Mouse (Mus musculus): ENCODE measurements around the gene Nemp1. TPM values are rescaled to one million over a fixed set of nuclear protein-coding genes. Genes with fewer than 3 reads are reported as not detected.

Nemp1 gene
- total RNA-seq (2022), result 1 to 10 TPM; 3.0 to 5.1 (median 3.6) TPM

- peak; percentile 87 for DNase-seq (ENCODE audit: low spot score)
These were observed at the start of gene Nemp1 for GRCm38 (mm10) chr10:127666501-127667268. TSS of gene Nemp1 (plus strand) at chr10:127666901.

DNA sequence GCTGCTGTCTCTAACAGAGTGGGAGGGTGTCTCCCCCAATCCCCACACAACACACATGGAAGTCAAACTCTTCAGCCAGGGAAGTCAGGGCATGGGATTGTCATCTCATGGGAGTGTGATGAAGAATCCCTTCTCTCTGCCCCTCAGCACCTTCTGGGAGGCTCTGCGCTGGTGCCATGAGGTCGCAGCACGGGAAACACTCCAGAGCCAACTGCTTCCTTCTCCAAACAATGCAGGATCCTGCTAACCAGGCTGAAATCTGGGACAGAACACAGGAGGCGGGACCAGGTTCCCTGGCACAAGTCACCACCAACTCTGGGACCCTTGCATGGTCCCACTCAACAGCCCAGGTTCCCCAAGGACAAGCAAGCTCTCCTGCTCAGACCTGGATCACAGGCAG, 49.4 kb upstream of the Nemp1 start:
- DNase-seq (ENCODE audit: low spot score), result no peak

- no peak for DNase-seq (ENCODE audit: low spot score)
These were observed 48.5 kb upstream of the Nemp1 start for GRCm38 (mm10) chr10:127618173-127618572.

DNA sequence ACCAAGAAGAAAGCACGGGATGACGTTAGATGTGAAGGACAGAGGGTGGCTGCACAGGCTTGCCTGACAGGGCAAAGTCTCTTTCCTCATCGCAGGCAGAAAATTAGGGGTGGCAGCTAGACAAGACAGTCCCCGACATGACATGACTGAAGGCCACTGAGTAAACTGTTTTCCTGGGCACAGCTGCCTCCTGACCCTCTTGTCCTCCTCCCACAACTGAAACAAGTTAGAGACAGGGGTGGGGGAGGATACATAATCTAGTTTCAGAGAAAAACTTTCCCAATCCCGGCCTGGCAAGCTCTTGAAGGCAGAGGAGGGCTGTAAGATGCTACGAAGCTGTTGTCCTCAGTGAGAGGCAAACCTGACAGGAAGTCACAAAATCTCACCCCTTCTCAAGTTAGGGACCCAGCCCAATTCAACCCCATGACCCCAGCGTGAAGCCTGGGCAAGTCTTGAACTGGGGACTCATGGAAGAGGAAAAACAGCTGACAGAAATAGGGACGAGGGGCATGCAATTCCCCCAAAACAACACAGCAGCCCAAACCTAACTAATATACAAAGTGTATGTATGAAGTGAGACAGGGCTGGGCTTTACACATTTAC, 47.5 kb upstream of the Nemp1 start:
- no peak for DNase-seq (ENCODE audit: low spot score)

DNA sequence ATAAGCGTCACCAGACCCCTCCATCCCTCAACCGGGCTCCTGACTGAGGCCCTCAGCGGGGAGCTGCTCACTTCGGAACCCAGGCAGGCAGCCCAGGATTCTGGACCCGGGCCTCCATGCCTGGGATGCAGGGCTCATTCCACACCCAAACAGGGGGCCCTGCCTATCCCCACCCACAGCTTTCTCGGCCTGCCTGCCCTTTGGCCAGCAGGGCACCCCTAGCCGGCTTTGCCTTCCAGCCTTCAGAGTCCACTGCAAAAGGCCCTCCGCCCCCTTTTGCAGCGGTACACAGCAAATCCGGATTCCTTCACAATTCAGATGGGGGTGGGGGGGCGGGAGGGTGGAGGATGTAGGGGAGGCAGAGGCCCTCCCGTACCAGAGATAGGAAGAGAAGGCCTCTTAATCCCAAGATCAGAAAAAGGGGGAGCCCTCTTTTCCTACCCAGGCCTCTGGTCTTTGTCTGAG, 46.7 kb upstream of the Nemp1 start:
- DNase-seq (ENCODE audit: low spot score), result no peak

GRCm38 (mm10) chr10:127620406-127621190, 46.1 kb upstream of the Nemp1 start, which contains the start of gene Lrp1:
TSS of gene Lrp1 (minus strand) at chr10:127621148.
- no peak for DNase-seq (ENCODE audit: low spot score)

- peak; percentile 94 for DNase-seq (ENCODE audit: low spot score)
These were observed 45.3 kb upstream of the Nemp1 start for GRCm38 (mm10) chr10:127621191-127622056.

GRCm38 (mm10) chr10:127622057-127622392, 44.7 kb upstream of the Nemp1 start:
- peak; percentile 82 for DNase-seq (ENCODE audit: low spot score)

GRCm38 (mm10) chr10:127622661-127623060, 44.0 kb upstream of the Nemp1 start:
- no peak for DNase-seq (ENCODE audit: low spot score)

DNA sequence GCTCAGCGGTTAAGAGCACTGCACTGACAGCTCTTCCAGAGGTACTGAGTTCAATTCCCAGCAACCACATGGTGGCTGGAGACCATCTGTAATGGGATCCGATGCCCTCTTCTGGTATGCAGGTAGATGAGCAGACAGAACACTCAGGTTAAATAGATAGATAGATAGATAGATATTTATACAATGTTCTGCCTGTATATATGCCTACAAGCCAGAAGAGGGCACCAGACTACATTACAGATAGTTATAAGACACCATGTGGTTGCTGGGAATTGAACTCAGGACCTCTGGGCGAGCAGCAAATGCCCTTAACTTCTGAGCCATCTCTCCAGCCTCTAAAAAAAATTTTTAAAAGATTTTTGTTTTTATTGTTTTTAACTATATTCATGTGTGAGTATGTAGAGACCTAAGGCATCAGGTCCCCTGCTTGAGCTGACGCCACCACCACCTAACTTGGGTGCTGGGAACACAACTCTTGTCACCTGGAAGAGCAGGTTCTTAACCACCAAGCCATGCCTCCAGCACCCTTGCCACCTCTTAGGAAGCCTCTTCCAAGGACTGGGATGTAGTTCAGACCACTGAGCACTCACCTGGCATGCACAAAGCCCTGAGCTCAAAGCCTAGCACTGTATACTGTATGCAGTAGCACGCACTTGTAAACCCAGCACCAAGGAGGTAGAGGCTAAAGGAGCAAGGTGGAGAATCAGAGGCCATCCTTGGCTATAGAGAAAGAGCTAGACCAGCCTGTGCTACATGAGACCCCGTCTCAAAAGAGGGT, 43.1 kb upstream of the Nemp1 start:
- no peak for DNase-seq (ENCODE audit: low spot score)

DNA sequence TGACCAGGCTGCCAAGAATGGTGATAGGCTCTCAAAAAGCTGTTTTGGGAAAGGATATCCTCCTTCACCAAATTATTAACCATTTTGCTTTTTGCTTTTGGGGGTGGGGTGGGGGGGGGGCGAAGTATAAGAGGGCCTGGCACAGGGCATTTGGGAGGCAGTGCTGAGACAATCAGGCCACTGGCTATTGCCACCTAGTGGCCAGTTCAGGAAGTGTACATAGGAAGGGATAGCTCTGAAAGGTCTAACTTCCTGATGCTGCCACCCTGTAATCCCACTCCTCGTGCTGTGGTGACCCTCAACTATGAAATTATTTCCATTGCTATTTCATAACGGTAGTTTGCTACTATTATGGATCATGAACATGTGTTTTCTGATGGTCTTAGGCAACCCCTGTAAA, 40.3 kb upstream of the Nemp1 start:
- DNase-seq (ENCODE audit: low spot score), result no peak

DNA sequence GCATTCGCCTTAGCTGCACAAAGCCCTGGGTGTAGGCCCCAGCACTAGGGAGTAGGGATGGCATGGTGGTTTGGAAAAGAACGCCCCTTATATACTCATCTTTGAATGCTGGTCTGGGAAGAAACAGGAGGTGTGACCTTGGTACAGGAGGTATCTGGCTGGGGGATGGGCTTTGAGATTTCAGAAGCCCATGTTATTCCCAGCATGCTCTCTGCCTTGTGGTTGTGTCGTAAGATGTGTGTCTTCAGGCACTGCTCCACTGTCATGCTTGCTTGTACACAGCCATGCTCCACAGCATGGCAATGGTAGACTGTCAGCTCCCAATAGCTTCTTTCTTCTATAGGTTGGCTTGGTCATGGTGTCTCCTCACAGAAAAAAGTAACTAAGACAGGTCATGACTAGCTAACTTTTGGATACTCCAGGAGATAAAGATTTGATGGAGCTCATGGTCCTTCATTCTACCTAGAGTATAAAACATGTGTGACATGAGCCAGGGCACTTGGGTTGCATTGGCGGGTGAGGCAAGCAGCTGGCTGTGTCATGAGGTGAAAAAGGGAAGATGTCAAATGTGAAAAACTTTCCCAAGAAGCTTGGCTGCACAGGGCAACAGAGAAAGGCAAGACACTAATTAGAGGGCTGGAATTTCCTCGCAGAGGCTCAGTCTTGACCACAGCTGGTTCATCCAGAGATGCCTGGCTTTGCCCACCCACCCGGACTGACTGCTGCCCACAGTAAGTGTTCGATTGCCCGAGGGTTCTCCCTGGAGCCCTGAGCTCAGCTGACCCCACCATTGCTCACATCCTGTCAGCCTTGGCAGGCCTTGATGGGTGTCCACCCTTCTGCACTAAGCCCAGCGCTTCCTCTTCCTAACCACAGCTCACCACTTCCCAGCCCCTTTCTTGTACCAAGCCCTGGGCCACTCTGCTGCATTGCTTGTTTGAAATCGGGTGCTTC, 35.2 kb upstream of the Nemp1 start:
- DNase-seq (ENCODE audit: low spot score), result peak; percentile 57

GRCm38 (mm10) chr10:127632668-127633271, 33.9 kb upstream of the Nemp1 start:
- DNase-seq (ENCODE audit: low spot score), result no peak

DNA sequence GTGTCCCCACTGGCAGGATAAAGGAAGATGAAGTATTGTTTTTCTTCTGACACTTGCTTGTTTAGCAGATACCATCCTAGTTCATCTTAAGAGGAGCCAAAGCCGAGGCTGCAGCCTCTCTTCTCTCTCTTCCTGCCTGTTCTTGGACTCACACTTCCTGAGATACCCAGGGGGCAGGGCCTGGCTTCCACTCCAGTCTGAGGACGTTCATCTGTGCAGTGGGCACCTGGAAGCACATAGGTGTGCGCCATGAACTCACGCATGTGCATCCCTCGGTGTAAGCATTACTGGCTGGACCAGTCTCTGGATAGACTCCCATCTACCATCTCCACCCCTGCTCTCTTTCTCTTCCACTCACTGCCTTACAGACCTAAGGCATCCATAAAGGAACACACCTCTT, 26.3 kb upstream of the Nemp1 start:
- DNase-seq (ENCODE audit: low spot score), result no peak

DNA sequence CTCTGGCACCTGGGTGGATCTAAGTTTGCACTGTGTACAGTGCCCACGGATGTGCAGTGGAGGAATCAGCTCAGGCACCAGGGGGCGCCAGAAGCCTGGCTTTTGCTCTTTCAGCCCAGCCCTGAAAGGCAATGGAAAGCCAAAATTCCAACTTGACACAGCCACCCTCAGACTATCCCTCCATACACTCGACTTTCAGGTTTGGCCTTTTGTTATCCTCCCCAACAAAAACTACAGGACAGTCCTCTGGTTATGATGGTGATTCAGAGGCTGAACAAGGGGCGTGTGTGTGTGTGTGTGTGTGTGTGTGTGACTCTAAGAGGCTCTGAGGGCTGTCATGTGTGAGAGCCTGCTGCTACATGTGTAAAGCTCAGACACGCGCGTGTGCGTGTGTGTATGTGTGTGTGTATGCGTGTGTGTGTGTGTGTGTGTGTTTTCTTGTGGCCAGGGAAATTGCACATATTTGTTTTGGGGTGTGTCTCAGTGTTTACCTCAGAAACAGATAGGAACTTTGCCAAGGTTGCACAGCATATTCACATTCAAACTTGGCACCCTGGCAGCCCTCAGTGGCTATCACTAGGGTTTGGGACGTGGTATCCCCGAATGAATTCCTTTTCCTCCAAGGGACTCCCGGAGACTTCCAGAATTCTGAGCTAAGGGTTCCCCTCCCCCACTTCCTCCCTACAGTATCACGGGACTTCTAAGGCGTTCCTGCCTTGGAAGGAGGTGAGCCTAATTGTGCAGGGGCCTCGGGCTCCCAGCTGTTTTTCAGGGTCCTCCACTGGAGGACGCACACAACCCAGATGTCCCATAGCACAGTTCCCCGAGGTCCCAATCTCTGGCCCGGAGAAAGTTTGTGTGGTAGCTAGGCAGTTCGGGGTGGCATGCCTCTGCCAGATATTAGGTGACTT, 24.6 kb upstream of the Nemp1 start:
- DNase-seq (ENCODE audit: low spot score), result peak; percentile 93

DNA sequence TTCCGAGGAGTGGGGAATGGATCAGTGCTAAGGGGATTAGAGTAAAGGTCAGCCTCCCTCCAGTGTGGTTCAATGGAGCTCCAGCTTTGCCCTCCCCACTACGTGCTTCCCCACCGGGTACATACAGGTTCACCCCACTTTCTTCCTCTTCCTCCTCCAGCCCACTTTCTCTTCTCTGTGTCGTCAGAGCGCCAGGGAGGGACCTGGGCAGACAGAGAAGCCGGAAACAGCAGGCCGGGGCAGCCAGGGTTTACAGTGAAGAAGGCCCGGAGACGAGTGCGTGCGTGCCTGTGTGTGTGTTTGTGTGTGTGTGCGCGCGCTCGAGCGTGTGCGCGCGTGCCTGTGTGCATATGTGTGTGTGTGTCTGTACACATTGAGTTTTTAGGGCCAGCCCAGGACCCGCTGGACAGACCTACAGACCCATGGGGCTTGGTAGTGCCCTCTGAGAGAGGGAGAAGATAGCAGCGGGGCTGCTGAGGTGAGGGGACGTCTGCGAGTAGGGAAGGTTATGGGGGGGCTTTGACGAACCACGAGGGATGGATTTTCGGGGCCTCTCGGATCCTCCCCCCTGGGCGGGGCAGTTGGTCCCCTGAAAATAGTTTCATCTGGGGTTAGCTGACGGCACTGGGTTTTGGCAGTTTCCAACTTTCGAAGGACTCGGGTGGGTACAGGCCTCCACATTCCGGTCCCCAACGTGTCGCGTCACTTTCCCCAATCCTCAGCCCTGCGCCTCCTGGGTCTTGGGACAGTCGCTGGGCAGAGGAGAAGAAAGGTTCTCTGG, 23.7 kb upstream of the Nemp1 start, which contains the start of gene Stat6:
Stat6 (plus strand) TSS at position 215 of the 781 bp plus-strand sequence.
- DNase-seq (ENCODE audit: low spot score), result peak; percentile 86
